Mouse (Mus musculus) liver, embryonic 14.5 days (tissue): ENCODE measurements at regions not wholly inside any gene's neighbourhood (a gene's known extent, or its start where the extent isn't known, plus 50 kb on each side); places are given as distances from the start of the nearest gene placed in this dataset.

ENCODE experiments used
- CTCF ChIP-seq: IDR thresholded peaks from 2 replicates; pipeline ENCODE4 v1.5.1; 2016; ENCODE audit warnings: antibody characterized with exemption, low read depth, control low read depth
- EP300 ChIP-seq: IDR thresholded peaks from 2 replicates; pipeline ENCODE4 v1.6.1; 2016; ENCODE audit warnings: antibody characterized with exemption, low read depth

- TF ChIP-seq CTCF: no peak
- TF ChIP-seq EP300: no peak
Measured at GRCm38 (mm10) chr11:44349546-44349945, 50.3 kb upstream of the Il12b start.
